Mouse (Mus musculus): ENCODE data around the gene Drap1. TPM values are rescaled to one million over a fixed set of nuclear protein-coding genes. Genes with fewer than 3 reads are reported as not detected.
A peak's percentile ranks its signal among the peaks of the same experiment; 100 is the strongest.

The Drap1 gene
- polyA plus RNA-seq, 1 experiment from 2014 or later, result 211 TPM

DNA sequence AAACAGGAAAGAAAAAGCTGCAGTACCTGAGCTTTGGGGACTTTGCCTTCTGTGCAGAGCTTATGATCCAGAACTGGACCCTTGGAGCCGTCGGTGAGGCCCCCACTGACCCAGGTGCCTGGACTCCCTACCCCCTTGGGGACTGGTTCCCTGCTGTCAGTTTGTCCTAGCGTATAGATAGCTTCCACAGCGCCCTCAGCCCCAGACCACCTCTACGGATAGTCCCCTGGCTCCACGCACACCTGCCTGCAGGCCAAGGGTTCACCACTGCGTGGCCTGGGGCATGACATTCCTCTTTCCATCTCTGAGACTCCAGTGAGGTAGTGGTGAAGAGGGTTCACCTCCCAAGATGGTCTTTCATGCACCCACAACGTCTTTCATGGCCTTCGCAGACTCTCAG lies 38.4 kb upstream of the Drap1 start:
- WGBS, result 91% methylated on average over 9 of the region's 9 CpGs
- ATAC-seq (ENCODE audit: low FRiP score) (no peak), DNase-seq (ENCODE audit: low spot score) (no peak)
- Histone ChIP-seq H3K9ac (ENCODE audit: low read depth, low read length) (no peak overlapping the region), H3K4me3 (ENCODE audit: low read depth, low read length) (no peak overlapping the region), H3K9me3 (ENCODE audit: control insufficient read depth, low read length) (no peaks in the 10 kb centered on the region), H3K4me2 (replicated peaks; ENCODE audit: low read depth, low read length) (no peak overlapping the region), H3K27ac (ENCODE audit: low read depth, low read length) (no peak overlapping the region), H3K4me1 (replicated peaks; ENCODE audit: control insufficient read depth, insufficient read depth, low read length) (peaks cover 9% of the 10 kb centered on the region; the same call in 1 of the 2 replicates), H3K36me3 (ENCODE audit: control insufficient read depth, insufficient read depth, low read length) (no peaks in the 10 kb centered on the region), H3K27me3 (ENCODE audit: control insufficient read depth, insufficient read depth, low read length) (no peaks in the 10 kb centered on the region; the same call in 1 of the 2 replicates)

DNA sequence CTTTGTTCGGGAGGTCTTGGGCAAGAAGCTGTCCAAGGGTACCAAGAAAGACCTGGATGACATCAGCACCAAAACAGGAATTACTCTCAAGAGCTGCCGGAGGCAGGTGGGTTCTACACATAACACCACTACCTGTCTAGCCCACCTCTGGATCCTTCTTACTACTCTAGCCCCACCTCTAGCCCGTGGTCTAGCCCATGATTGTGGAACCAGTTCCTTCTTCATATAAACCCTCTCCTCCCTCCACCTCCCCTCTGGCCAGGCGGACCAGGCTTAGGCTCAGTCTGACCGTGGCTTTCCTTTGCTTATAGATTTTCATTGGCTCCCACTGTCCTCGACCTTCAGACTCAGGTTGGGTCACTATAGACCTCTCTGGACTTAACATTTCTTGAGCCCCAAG lies 36.6 kb upstream of the Drap1 start:
- Histone ChIP-seq H3K27ac (ENCODE audit: low read depth, low read length) (no peak overlapping the region), H3K36me3 (ENCODE audit: control insufficient read depth, insufficient read depth, low read length) (no peaks in the 10 kb centered on the region), H3K27me3 (ENCODE audit: control insufficient read depth, insufficient read depth, low read length) (no peaks in the 10 kb centered on the region; the same call in 1 of the 2 replicates), H3K9ac (ENCODE audit: low read depth, low read length) (no peak overlapping the region; the same call in 1 of the 2 replicates), H3K4me1 (replicated peaks; ENCODE audit: control insufficient read depth, insufficient read depth, low read length) (peaks cover 9% of the 10 kb centered on the region; the same call in 1 of the 2 replicates), H3K4me2 (replicated peaks; ENCODE audit: low read depth, low read length) (peak overlapping the region; percentile 91), H3K4me3 (ENCODE audit: low read depth, low read length) (peak overlapping the region; percentile 80), H3K9me3 (ENCODE audit: control insufficient read depth, low read length) (no peaks in the 10 kb centered on the region)
- 91% methylated on average over 6 of the region's 6 CpGs for WGBS
- ATAC-seq (ENCODE audit: low FRiP score) (no peak), DNase-seq (ENCODE audit: low spot score) (no peak)

DNA sequence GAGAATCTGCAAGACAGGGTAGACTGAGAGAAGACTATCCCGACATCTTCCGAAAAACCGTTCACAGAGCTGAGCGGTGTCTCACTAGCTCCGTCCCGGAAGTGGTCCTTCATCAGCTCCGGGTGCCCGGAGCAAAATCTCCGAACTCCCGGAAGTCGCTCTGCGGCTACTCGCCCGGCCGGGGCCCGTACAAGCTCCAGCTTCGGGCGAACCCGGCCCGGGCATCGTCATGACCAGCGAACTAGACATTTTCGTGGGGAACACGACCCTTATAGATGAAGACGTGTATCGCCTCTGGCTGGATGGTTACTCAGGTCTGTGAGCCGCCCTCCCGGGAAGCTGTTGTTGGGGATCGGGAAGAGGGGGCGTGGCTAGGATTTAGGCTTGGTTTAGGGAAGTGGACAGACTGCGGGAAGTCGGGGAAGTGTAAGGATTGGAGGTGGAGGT lies 35.7 kb upstream of the Drap1 start, which contains the start of gene Fibp:
Gene Fibp, plus strand, starts transcription at position 151 of the 447 bp plus-strand sequence.
- no peaks in the 10 kb centered on the region for H3K36me3 ChIP-seq (ENCODE audit: control insufficient read depth, insufficient read depth, low read length)
- H3K9me3 ChIP-seq (ENCODE audit: control insufficient read depth, low read length), result no peaks in the 10 kb centered on the region
- peak within 1 kb of the TSS; percentile 91 for H3K4me2 ChIP-seq (replicated peaks; ENCODE audit: low read depth, low read length)
- DNase-seq (ENCODE audit: low spot score), result peak; percentile 94
- H3K4me1 ChIP-seq (replicated peaks; ENCODE audit: control insufficient read depth, insufficient read depth, low read length), result peaks cover 14% of the 10 kb centered on the region
- no peaks in the 10 kb centered on the region; the same call in 1 of the 2 replicates for H3K27me3 ChIP-seq (ENCODE audit: control insufficient read depth, insufficient read depth, low read length)
- peak within 1 kb of the TSS; percentile 80 for H3K4me3 ChIP-seq (ENCODE audit: low read depth, low read length)
- peak within 1 kb of the TSS; percentile 78 for H3K9ac ChIP-seq (ENCODE audit: low read depth, low read length)
- peak; percentile 34; the same call in 1 of the 2 replicates for ATAC-seq (ENCODE audit: low FRiP score)
- H3K27ac ChIP-seq (ENCODE audit: low read depth, low read length), result peak within 1 kb of the TSS; percentile 42
- WGBS, result under 1% methylated on average over 31 of the region's 32 CpGs

DNA sequence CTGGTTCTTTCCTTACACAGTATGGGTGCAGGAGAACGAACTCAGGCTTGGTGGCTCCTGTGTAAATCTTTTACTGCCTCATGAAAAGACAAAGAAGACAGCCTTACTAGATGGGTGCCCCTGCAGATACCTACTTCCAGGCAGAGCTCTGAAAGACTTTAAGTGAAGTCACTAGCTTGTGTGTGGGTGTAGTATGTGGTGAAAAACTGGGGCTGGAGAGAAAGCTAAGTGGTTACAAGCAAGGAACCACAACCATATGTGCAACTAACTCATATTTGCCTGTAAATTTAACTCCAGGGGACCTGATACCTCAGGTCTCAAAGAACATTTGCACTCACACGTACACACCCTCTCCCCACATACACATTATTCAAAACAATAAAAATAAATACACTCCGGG lies 35.1 kb upstream of the Drap1 start:
- H3K4me1 ChIP-seq (replicated peaks; ENCODE audit: control insufficient read depth, insufficient read depth, low read length), result peaks cover 18% of the 10 kb centered on the region
- H3K9me3 ChIP-seq (ENCODE audit: control insufficient read depth, low read length), result no peaks in the 10 kb centered on the region
- no peak for DNase-seq (ENCODE audit: low spot score)
- peak overlapping the region; percentile 80 for H3K4me3 ChIP-seq (ENCODE audit: low read depth, low read length)
- no peaks in the 10 kb centered on the region for H3K36me3 ChIP-seq (ENCODE audit: control insufficient read depth, insufficient read depth, low read length)
- peak overlapping the region; percentile 91 for H3K4me2 ChIP-seq (replicated peaks; ENCODE audit: low read depth, low read length)
- H3K27ac ChIP-seq (ENCODE audit: low read depth, low read length), result no peak overlapping the region
- 30% methylated on average over 3 of the region's 3 CpGs for WGBS
- no peak for ATAC-seq (ENCODE audit: low FRiP score)
- peak overlapping the region; percentile 78 for H3K9ac ChIP-seq (ENCODE audit: low read depth, low read length)
- H3K27me3 ChIP-seq (ENCODE audit: control insufficient read depth, insufficient read depth, low read length), result no peaks in the 10 kb centered on the region; the same call in 1 of the 2 replicates

DNA sequence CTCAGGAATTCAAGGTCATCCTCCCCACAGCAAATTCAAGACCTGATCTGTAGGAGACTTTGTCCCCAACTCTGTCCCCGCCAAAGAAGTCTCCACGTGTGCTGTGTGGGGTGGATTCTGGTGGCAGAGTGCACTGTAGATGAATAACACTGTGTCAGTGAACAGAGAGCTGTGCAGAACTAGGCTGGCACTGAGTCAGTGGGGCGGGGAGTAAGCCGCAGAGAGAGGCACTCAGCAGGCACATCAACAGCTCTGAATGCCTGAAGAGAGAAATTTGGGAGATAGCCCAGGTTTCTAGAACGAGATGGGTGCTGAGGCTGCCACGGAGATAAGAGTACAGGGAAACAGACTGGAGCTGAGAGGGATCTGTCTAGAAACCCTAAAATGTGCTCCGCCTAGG lies 34.2 kb upstream of the Drap1 start:
- peaks cover 14% of the 10 kb centered on the region for H3K4me1 ChIP-seq (replicated peaks; ENCODE audit: control insufficient read depth, insufficient read depth, low read length)
- no peak for DNase-seq (ENCODE audit: low spot score)
- no peak overlapping the region for H3K27ac ChIP-seq (ENCODE audit: low read depth, low read length)
- no peaks in the 10 kb centered on the region for H3K9me3 ChIP-seq (ENCODE audit: control insufficient read depth, low read length)
- H3K27me3 ChIP-seq (ENCODE audit: control insufficient read depth, insufficient read depth, low read length), result no peaks in the 10 kb centered on the region; the same call in 1 of the 2 replicates
- no peak overlapping the region for H3K4me3 ChIP-seq (ENCODE audit: low read depth, low read length)
- 69% methylated on average over 7 of the region's 7 CpGs for WGBS
- H3K36me3 ChIP-seq (ENCODE audit: control insufficient read depth, insufficient read depth, low read length), result no peaks in the 10 kb centered on the region
- ATAC-seq (ENCODE audit: low FRiP score), result no peak
- no peak overlapping the region for H3K4me2 ChIP-seq (replicated peaks; ENCODE audit: low read depth, low read length)
- no peak overlapping the region for H3K9ac ChIP-seq (ENCODE audit: low read depth, low read length)

DNA sequence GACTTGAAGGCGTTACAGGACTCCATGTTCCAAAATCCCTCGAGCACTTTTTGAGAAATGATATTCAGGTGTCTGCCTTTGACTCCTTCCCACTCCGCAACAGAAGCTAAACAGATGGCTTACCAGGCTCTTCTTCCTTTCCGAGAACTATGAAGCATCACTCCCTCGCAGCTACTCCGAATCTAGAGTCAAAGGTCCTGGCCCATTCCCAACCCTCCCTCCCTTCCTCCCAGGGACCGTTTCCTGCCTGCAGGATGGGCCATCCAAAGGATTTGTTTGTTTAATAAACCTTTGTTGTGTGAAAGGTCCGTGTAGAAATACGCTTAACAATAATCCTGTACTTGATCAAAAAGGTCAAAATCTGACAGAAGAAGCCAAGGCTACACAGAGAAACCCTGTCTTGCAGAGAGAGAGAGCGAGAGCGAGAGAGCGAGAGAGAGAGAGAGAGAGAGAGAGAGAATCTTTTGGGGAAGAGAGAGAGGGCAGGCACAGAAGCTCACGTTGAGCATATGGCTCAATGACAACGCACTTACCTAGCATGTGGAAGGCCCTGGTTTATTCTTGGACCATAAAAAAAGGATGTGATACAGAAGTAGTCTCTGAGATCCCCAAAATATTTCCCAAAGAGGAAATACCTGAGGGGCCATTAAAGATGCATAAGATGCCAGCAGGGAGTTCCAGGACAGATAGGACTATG lies 33.1 kb upstream of the Drap1 start, which contains the start of gene Ccdc85b:
Gene Ccdc85b, minus strand, starts transcription at position 149 of the 697 bp plus-strand sequence.
- H3K9me3 ChIP-seq (ENCODE audit: control insufficient read depth, low read length), result no peaks in the 10 kb centered on the region
- peak; percentile 17; the same call in 1 of the 2 replicates for ATAC-seq (ENCODE audit: low FRiP score)
- peak within 1 kb of the TSS; percentile 85 for H3K9ac ChIP-seq (ENCODE audit: low read depth, low read length)
- H3K4me3 ChIP-seq (ENCODE audit: low read depth, low read length), result peak within 1 kb of the TSS; percentile 73
- no peaks in the 10 kb centered on the region; the same call in 1 of the 2 replicates for H3K27me3 ChIP-seq (ENCODE audit: control insufficient read depth, insufficient read depth, low read length)
- peak within 1 kb of the TSS; percentile 89 for H3K27ac ChIP-seq (ENCODE audit: low read depth, low read length)
- 21% methylated on average over 14 of the region's 14 CpGs for WGBS
- H3K4me1 ChIP-seq (replicated peaks; ENCODE audit: control insufficient read depth, insufficient read depth, low read length), result peaks cover 14% of the 10 kb centered on the region
- no peak for DNase-seq (ENCODE audit: low spot score)
- peak within 1 kb of the TSS; percentile 99 for H3K4me2 ChIP-seq (replicated peaks; ENCODE audit: low read depth, low read length)
- no peaks in the 10 kb centered on the region for H3K36me3 ChIP-seq (ENCODE audit: control insufficient read depth, insufficient read depth, low read length)

DNA sequence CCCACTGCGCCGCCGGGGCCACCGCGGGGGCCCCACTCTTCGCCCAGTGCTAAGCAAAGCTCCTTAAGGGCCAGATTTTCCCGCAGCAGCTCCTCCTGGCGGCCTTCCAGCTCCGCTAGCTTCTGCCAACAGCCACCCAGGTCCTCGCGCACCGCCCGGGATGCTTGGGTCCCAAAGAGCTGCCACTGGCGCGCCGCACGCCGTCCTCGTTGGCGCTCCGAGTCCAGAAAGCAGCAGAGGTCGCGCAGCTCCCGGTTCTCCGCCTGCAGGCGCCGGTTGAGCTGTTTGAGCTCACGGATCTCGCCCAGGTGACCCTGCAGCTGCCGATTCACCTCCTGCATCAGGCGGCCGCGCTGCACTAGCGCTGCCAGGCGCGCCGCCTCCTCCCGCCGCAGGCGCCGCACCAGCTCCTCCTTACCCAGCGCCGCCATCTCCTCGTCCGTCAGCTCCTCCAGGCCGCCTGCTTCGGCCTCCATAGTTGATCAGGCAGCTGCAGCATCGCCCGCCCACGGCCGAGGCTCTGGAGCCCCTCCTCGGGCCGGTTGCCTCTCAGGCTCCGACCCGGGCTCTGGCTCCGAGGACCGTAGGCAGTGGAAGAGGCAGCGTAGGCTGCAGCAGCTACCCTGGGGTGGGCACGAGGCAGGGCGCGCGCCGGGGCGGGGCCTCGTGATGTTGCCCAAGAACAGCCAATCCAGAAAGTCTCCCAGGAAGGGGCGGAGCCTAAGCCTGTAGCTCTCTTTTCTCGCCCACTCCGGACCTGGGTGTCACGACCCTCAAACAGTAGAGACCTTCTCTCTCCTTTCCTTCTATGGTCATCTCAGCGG lies 32.4 kb upstream of the Drap1 start:
- ATAC-seq (ENCODE audit: low FRiP score), result peak; percentile 93

DNA sequence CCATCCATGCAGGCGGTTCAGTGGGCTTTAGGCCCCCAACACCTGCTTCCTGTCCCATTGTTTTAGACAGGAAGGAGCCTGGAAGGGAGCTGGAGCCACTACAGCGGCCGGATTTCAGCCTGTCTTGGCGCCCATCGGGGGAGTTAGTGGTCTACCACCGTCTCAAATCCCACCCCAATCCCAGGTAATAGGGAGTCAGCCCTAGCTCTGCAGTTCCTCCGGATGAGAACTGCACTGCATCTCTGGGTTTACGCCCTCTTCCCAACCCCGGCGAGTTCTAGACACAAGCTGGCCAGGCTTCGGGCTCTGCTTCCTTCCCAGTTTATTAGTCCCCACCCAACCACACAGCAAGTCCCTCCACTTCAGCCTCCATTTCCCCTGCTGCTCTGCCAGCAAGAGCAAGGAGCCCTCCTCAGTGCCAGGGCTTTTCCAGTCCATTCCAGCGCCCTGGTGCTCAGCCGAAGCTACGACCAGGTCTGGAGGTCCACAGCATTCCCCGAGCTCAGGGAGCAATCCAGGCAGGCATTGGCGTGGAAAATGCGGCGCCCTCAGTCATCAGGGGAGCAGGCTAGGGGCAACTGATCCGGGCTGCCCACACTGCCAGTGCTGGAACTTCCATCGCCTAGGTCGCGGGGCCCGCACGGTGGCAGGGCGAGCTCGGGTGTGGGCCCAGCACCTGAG lies 31.6 kb upstream of the Drap1 start:
- ATAC-seq (ENCODE audit: low FRiP score), result peak; percentile 5; the same call in 1 of the 2 replicates
- H3K9me3 ChIP-seq (ENCODE audit: control insufficient read depth, low read length), result no peaks in the 10 kb centered on the region
- H3K4me3 ChIP-seq (ENCODE audit: low read depth, low read length), result peak overlapping the region; percentile 73
- peak overlapping the region; percentile 89 for H3K27ac ChIP-seq (ENCODE audit: low read depth, low read length)
- H3K9ac ChIP-seq (ENCODE audit: low read depth, low read length), result peak overlapping the region; percentile 85
- no peaks in the 10 kb centered on the region for H3K36me3 ChIP-seq (ENCODE audit: control insufficient read depth, insufficient read depth, low read length)
- H3K4me2 ChIP-seq (replicated peaks; ENCODE audit: low read depth, low read length), result peak overlapping the region; percentile 99
- no peaks in the 10 kb centered on the region; the same call in 1 of the 2 replicates for H3K27me3 ChIP-seq (ENCODE audit: control insufficient read depth, insufficient read depth, low read length)
- DNase-seq (ENCODE audit: low spot score), result no peak
- H3K4me1 ChIP-seq (replicated peaks; ENCODE audit: control insufficient read depth, insufficient read depth, low read length), result peaks cover 13% of the 10 kb centered on the region
- 7% methylated on average over 26 of the region's 26 CpGs for WGBS

More for the DNA sequence above, 32.4 kb upstream of the Drap1 start:
- WGBS, result under 1% methylated on average over 70 of the region's 70 CpGs
- H3K4me3 ChIP-seq (ENCODE audit: low read depth, low read length), result peak overlapping the region; percentile 73
- peaks cover 14% of the 10 kb centered on the region for H3K4me1 ChIP-seq (replicated peaks; ENCODE audit: control insufficient read depth, insufficient read depth, low read length)
- H3K9me3 ChIP-seq (ENCODE audit: control insufficient read depth, low read length), result no peaks in the 10 kb centered on the region
- no peaks in the 10 kb centered on the region for H3K36me3 ChIP-seq (ENCODE audit: control insufficient read depth, insufficient read depth, low read length)
- no peaks in the 10 kb centered on the region; the same call in 1 of the 2 replicates for H3K27me3 ChIP-seq (ENCODE audit: control insufficient read depth, insufficient read depth, low read length)
- H3K27ac ChIP-seq (ENCODE audit: low read depth, low read length), result peak overlapping the region; percentile 89
- H3K9ac ChIP-seq (ENCODE audit: low read depth, low read length), result peak overlapping the region; percentile 85
- H3K4me2 ChIP-seq (replicated peaks; ENCODE audit: low read depth, low read length), result peak overlapping the region; percentile 99
- DNase-seq (ENCODE audit: low spot score), result peak; percentile 97
